13 mouse cellular contexts compared by ENCODE assay signal in genomic region chr2:31810444-31810843, GRCm38 (mm10). TPM values are rescaled to one million over a fixed set of nuclear protein-coding genes. Genes with fewer than 3 reads are reported as not detected.
DNase-seq lines count a peak whose midpoint lies in the region; ATAC-seq lines count a peak whose summit lies in the region.
"Had no signal": no experiment of that assay in that cellular context is flagged by ENCODE, and none has a peak within 500 bp of the region (broad histone marks: within the 10 kb centered on the region; RNA-seq: fewer than 3 reads in every experiment).

Gene Qrfp (minus strand): TSS chr2:31810580.

- H3K9ac ChIP-seq in embryonic facial prominence, embryonic 11.5 days (replicated peaks; ENCODE audit: low read length), result no peak within 1 kb of the TSS; the same call in 1 of the 2 replicates
- no peak within 1 kb of the TSS; the same call in 1 of the 2 replicates for H3K9ac ChIP-seq in midbrain, embryonic 12.5 days (replicated peaks)
- H3K9ac ChIP-seq in kidney, embryonic 16.5 days (replicated peaks; ENCODE audit: low read length), result no peak within 1 kb of the TSS
- H3K9ac ChIP-seq: liver, postnatal 0 days had no signal

- no peaks in the 10 kb centered on the region for H3K9me3 ChIP-seq in embryonic facial prominence, embryonic 11.5 days (replicated peaks; ENCODE audit: control insufficient read depth, low read length)
- no peaks in the 10 kb centered on the region for H3K9me3 ChIP-seq in midbrain, embryonic 12.5 days
- no peaks in the 10 kb centered on the region for H3K9me3 ChIP-seq in kidney, embryonic 16.5 days (ENCODE audit: low read length)

- WGBS in embryonic facial prominence, embryonic 11.5 days, result 31% methylated on average over 12 of the region's 12 CpGs
- WGBS in midbrain, embryonic 12.5 days, result 35% methylated on average over 12 of the region's 12 CpGs
- WGBS in kidney, embryonic 16.5 days, result 42% methylated on average over 12 of the region's 12 CpGs

- peaks cover 14% of the 10 kb centered on the region for H3K4me1 ChIP-seq in embryonic facial prominence, embryonic 11.5 days (ENCODE audit: control insufficient read depth, insufficient read depth, low read length)
- peaks cover 52% of the 10 kb centered on the region for H3K4me1 ChIP-seq in midbrain, embryonic 12.5 days
- peaks cover 41% of the 10 kb centered on the region for H3K4me1 ChIP-seq in kidney, embryonic 16.5 days (ENCODE audit: insufficient read depth, low read length)

- no peak within 1 kb of the TSS for H3K27ac ChIP-seq in embryonic facial prominence, embryonic 11.5 days (replicated peaks; ENCODE audit: low read depth, low read length)
- H3K27ac ChIP-seq in midbrain, embryonic 12.5 days (replicated peaks), result peak within 1 kb of the TSS; percentile 85; the same call in 1 of the 2 replicates
- H3K27ac ChIP-seq in kidney, embryonic 16.5 days (ENCODE audit: low read length), result no peak within 1 kb of the TSS

- peak within 1 kb of the TSS; percentile 5; the same call in 1 of the 2 replicates for H3K4me3 ChIP-seq in embryonic facial prominence, embryonic 11.5 days (ENCODE audit: low read depth, low read length)
- H3K4me3 ChIP-seq in midbrain, embryonic 12.5 days, result no peak within 1 kb of the TSS
- H3K4me3 ChIP-seq in kidney, embryonic 16.5 days (ENCODE audit: low read length), result no peak within 1 kb of the TSS

- H3K4me2 ChIP-seq in embryonic facial prominence, embryonic 11.5 days (ENCODE audit: low read depth, low read length), result no peak within 1 kb of the TSS
- H3K4me2 ChIP-seq in midbrain, embryonic 12.5 days (replicated peaks), result no peak within 1 kb of the TSS
- H3K4me2 ChIP-seq in kidney, embryonic 16.5 days (replicated peaks; ENCODE audit: low read depth, low read length), result no peak within 1 kb of the TSS

- DNase-seq in 3134 (ENCODE audit: extremely low read depth, insufficient read length, low spot score), result peak; percentile 63
- DNase-seq in 416B (ENCODE audit: low read depth), result peak; percentile 20
- peak; percentile 15 for DNase-seq in embryonic facial prominence, embryonic 11.5 days (ENCODE audit: low spot score)
- DNase-seq in gastrocnemius, adult 18-20 months (ENCODE audit: low spot score), result no peak
- no peak for DNase-seq in right cerebral cortex, postnatal 25 days
- DNase-seq: adrenal gland, postnatal 36 days; cerebellum, adult 8-10 months; gastrocnemius, postnatal 25 days; liver, postnatal 0 days had no signal

- no peaks in the 10 kb centered on the region for H3K27me3 ChIP-seq in embryonic facial prominence, embryonic 11.5 days (ENCODE audit: control insufficient read depth, insufficient read depth, low read length)
- peaks cover 19% of the 10 kb centered on the region for H3K27me3 ChIP-seq in midbrain, embryonic 12.5 days
- H3K27me3 ChIP-seq in kidney, embryonic 16.5 days (ENCODE audit: insufficient read depth, low read length), result no peaks in the 10 kb centered on the region

- ATAC-seq in embryonic facial prominence, embryonic 11.5 days (replicated peaks; ENCODE audit: insufficient number of reproducible peaks, low FRiP score, low TSS enrichment, low read depth), result no peak
- ATAC-seq in midbrain, embryonic 12.5 days (ENCODE audit: low FRiP score, low read depth), result no peak
- ATAC-seq in kidney, embryonic 16.5 days (ENCODE audit: low FRiP score, low TSS enrichment), result no peak
- ATAC-seq: liver, postnatal 0 days; Patski had no signal

- no peaks in the 10 kb centered on the region for H3K36me3 ChIP-seq in embryonic facial prominence, embryonic 11.5 days (replicated peaks; ENCODE audit: control insufficient read depth, insufficient read depth, low read depth, low read length)
- no peaks in the 10 kb centered on the region for H3K36me3 ChIP-seq in midbrain, embryonic 12.5 days
- H3K36me3 ChIP-seq in kidney, embryonic 16.5 days (ENCODE audit: insufficient read depth, low read length), result no peaks in the 10 kb centered on the region

RNA-seq across cellular contexts. Expression of gene Qrfp, which starts in this region (rescaled TPM):
- 0.14 and 0.22 TPM in 2 replicates for polyA plus RNA-seq in embryonic facial prominence, embryonic 11.5 days (2014; fragmentation: Nextera tagmentation; extraction: Ambion mirVana)
- polyA plus RNA-seq in midbrain, embryonic 12.5 days (2016; fragmentation: Nextera tagmentation; extraction: Ambion mirVana), result 0.09 and 0.12 TPM in 2 replicates
- total RNA-seq in gastrocnemius, adult 18-20 months (2021), result not detected
- 0.09 TPM in 1 of 2 replicates, not detected in the other for polyA plus RNA-seq in kidney, embryonic 16.5 days (2015; fragmentation: Nextera tagmentation; extraction: Ambion mirVana)
- total RNA-seq: adrenal gland, postnatal 36 days; gastrocnemius, postnatal 25 days; heart, postnatal 25 days had no signal
- polyA plus RNA-seq: Patski had no signal

Comparison
In these comparisons a context has a peak if more than half of its experiments do, and no peak if none do; other contexts are left out.
1. Peak in DNase-seq and H3K4me3 ChIP-seq in embryonic facial prominence, embryonic 11.5 days; RNA of the gene not detected or under 1 TPM.
2. DNase-seq: peak in 3134 (single experiment) and 416B (single experiment); none in gastrocnemius, adult 18-20 months (single experiment) and right cerebral cortex, postnatal 25 days (single experiment).